Mouse (Mus musculus): ENCODE results near the gene Fbxo34.

GRCm38 (mm10) chr14:47402735-47403134 is 47.5 kb upstream of the Fbxo34 start:
- TF ChIP-seq POLR2A (IDR thresholded peaks at IDR 0.05; ENCODE audit: control insufficient read depth, low read depth, low read length) (no peak), CTCF (IDR thresholded peaks at IDR 0.05; ENCODE audit: control insufficient read depth, insufficient read depth, insufficient replicate concordance, low read depth, low read length) (no peak)
